Mouse (Mus musculus): ENCODE results near the gene Hoxa7.

Hoxa7 gene

DNA sequence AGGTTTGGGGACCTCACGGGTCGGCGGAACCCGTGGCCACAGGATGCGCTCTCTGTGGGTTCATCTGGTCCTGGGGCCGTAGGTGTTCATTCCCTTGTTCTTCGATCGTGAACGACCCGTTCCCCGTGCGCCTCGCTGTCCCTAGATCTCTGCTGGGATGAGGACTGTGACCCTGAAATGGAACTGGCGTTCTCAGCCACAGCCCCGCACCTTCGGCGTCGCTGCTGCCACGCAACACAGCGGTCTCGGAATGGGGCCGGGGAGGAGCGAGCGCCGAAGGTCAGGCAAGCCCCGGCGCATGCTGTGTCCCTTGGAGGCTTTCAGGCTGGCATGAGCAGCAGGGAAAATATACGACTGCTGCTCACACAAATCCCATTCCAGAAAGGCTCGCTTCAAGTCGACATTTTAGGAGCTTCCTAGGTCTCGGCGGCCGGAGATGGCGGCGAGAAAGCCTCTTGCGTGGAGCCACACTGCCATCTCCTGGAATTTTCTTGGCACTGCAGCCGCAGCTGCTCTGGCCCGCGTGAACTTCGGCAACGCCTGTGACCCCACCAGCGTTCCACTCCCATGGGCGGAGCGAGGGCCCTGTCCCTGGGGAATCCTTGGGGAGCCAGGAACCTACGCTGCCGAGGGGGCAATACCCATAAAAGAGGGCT lies at the start of gene Hoxa7:
Gene Hoxa7, minus strand, starts transcription at position 518 of the 656 bp plus-strand sequence.
- no peak for TF ChIP-seq GATA4 (IDR thresholded peaks at IDR 0.05; ENCODE audit: insufficient replicate concordance, low read length)

DNA sequence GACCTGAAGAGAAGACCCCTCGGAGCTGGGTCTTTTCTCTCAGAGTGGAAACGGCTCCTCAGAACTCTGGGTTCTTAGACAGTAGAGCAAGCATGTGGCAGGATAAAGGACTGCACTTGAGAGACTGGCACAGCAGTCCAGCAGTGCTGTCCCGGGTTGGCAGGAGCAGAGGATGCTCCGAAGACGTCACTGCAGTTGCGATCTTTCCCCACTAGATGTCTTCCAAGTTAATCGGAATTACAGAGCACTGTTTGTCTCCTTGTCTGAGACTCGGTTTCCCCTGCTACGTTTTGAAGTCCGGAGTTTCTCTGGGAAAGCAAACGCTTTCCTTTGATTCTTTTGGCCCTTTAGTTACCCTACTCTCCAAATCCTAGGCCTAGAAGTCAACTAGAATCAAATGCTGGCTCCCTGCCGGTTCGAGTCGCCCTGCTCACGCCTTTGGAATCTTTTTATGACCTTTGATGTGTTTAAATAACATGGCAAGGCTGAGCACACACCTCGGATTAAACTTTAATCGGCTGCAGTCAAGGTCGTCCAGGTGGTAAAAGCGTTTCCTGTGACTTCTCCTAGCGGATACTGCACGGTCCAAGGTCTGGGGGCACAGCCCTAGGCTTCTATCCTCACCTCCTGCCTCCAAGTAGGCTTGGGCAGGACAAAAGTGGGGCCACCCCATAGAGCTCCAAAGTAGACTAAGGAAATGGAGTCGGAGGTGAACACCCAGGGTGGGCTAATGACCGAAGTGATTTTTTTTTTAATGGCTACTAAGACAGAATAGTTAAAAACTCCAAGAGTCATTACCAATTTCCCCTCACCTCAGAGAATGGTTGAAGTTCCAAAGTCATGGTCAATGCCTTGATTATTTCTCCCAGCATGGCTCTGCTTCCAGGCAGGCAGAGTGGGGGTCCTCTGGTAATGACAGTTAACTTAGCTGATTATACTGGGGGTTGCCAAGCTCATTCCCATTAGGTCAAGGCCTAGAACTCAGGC lies 49.1 kb upstream of the Hoxa7 start:
- TF ChIP-seq GATA4 (IDR thresholded peaks at IDR 0.05; ENCODE audit: insufficient replicate concordance, low read length) = no peak

DNA sequence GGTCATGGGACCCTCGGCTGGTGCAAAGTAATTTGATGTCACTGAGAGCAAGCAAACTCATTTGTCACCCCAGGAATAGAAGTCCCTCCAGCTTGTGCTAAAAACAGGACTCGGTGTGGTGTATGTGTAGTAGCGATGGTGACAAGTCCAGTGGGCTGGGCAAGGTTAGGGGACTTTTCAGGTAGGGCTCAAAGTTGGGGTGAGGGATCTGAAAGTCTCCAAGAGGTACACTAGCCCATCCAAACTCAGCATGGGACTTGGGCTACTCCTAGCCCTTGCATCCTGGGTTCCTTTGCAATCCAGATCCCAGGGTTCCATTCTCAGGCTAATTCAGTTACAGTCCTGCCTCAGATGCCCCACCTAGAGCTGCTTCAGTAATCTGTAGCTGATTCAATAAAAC lies 47.1 kb upstream of the Hoxa7 start:
- TF ChIP-seq GATA4 (IDR thresholded peaks at IDR 0.05; ENCODE audit: insufficient replicate concordance, low read length) = no peak

DNA sequence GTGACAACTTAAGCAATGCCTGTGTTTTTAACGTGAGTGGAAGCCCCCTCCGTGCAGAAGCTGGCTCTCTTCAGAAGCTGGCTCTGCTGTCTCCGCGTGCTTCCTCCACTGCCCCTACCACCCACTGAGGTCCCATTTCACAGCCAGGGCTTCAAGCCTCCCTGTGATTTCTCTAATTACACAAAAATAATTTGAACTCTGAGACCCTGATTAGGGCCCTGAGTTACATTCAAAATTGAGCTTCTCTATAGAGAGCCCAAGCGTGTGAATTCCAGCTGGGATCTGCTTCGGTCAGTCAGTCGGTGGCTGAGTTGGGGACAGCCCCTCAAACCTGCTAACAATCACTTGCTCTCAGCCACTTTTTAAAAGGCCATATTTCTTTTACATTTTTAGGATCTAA lies 46.7 kb upstream of the Hoxa7 start:
- no peak for TF ChIP-seq GATA4 (IDR thresholded peaks at IDR 0.05; ENCODE audit: insufficient replicate concordance, low read length)

DNA sequence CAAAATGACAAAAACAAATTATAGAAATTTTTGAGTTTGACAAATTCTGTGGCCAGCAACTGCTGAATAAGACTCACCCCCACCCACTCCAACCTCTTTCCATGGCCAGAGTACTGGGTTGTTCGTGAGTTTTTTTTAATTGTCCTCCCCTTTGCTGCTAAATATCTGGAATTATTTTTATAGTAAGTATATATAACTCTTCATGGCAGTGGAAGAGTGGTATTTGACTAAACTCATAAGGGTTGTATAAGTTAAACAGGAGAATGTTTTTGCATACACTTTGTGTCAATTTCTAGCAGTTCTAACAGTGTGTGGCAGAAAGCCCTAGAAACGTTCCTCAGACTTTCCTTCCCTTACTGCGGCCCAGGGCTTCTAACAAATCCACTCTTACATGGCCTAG lies 46.0 kb upstream of the Hoxa7 start:
- no peak for TF ChIP-seq GATA4 (IDR thresholded peaks at IDR 0.05; ENCODE audit: insufficient replicate concordance, low read length)

DNA sequence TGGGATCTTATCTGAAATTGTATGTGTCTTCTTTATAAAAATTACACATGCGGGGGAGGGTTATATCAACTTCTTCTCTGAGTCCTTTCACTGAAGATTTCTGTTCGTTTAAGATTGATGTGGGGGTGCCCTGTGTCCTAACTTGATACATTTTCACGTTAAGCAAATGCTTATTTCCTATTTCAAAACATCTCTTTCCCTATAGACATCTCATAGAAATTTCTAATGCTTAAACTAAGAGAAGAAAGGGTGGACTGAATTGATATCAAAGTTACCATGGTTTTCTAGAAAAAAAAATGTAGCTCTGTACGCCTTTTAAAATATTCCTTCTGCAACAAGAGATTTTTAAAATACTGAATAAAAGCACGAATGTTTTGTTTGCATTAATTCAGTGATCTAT lies 45.6 kb upstream of the Hoxa7 start:
- TF ChIP-seq GATA4 (IDR thresholded peaks at IDR 0.05; ENCODE audit: insufficient replicate concordance, low read length) = no peak

DNA sequence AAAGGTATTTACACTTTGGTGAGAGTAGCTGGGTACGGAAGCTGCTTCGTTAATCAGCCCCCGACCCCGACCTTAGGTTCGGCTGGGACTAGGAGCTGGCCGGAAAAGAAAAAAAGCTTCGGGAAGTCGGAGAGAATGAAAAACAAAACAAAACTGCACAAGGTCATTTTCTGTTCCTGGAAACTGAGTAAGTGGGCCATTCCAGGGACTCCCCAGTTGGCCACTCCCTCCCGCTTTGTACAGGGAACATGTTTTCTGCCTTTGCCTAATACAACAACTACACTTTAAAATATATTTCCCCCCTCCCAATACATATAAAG lies 45.0 kb upstream of the Hoxa7 start:
- TF ChIP-seq GATA4 (IDR thresholded peaks at IDR 0.05; ENCODE audit: insufficient replicate concordance, low read length) = no peak

DNA sequence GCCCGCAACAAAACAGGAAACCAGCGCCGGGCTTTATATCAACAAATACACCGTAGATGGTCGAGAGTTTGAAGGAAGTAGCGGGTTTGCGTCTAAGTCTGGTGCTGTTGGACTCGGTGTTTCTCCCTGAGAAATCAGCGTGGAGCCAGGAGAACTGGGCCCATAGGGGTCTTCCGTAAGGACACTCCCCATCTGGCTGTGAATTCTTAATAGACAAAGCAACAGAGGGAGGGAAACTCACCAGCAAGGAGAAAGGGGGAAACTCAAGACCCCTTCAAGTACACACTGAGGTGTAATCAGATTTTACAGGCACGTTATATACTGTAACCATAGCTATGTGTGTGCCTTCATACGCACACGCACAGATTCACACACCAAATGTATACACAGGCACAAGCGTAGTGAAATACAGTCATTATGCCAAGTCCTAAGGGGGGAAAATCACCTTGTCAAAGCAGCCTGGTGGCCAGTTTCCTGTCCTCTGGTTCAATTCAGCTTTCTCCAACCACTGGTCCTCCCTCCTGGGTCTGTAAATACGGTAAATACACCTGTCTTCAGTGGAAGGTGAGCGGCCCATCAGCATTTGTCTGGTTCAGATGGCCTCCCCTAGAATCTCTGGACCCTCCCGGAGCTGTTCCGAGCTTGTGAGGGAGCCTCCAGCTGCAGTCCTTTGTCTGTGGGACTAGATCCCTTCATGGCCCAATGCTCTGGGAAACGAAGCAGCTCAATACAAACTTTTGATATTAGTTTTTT lies 44.4 kb upstream of the Hoxa7 start:
- TF ChIP-seq GATA4 (IDR thresholded peaks at IDR 0.05; ENCODE audit: insufficient replicate concordance, low read length) = no peak

DNA sequence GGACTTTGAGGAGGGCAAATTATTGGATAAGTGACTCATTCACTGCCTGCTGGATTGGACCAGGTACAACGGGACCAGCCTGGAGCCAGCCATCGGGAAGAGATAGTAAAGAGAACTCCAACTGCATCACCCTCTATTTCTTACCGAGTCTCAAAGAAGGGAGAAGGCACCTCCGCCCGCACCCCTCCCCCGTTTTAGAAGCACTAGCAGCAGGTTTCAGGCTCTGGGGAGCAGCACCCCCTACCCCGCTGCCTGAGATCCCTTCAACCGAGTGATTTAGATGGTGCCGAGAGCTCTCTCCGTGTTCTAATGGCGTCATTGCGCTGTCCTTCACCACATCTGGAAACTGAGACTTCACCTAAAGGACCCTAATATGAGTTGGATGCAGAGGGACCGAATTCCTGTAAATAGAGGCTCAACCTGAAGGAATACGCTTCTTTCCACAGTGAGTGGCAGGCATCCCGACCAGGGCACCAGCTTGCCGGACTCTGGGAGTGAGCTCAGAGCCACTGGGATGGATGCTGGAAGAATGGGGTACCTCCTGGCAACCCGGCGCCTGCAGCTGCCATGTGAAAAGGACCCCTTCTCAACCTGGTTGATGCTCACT lies 43.8 kb upstream of the Hoxa7 start:
- no peak for TF ChIP-seq GATA4 (IDR thresholded peaks at IDR 0.05; ENCODE audit: insufficient replicate concordance, low read length)

DNA sequence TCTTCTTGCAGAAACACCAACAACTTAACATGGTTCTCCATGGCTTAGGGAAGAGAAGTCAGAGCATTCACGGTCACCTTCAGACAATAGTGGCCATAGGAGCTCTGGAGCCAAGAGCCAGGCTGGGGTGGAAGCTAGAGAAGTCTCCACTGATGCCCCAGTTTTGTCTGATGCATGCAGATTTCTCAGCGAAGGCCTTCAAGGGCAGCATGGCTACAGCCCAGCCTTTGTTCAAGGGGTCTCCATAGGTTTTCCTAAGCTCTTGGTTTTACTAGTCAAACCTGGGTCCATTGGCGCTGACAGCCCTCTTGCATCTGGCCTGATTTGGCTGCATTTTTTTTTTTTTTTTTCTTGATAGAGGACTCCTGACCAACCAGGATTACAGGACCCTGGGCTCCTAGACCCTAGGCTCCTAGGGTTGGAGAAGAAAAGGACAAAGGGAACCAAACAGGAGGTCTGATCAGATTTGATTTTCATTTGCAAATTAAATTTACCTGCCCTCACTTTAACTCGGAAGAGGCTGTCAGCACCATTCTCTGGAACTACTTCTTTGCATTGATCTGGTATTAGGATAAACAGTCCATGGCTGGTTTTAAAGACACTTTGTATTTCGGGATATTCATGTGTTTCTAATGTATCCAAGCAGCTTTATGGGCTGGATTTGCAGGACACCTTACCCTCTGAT lies 42.6 kb upstream of the Hoxa7 start:
- TF ChIP-seq GATA4 (IDR thresholded peaks at IDR 0.05; ENCODE audit: insufficient replicate concordance, low read length) = no peak

DNA sequence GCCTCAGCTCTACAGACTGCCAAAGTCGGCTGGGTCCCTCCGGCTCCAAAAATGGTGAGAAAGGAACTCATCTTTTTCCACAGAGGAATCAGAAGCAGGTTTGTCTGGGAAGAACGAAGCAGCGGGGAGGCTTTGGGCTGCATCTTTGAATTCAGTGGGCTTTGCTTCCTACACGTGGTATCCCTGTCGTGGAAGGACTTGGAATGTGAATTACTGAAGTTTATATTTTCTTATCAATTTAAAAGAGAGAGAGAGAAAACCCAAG lies 41.6 kb upstream of the Hoxa7 start:
- no peak for TF ChIP-seq GATA4 (IDR thresholded peaks at IDR 0.05; ENCODE audit: insufficient replicate concordance, low read length)

DNA sequence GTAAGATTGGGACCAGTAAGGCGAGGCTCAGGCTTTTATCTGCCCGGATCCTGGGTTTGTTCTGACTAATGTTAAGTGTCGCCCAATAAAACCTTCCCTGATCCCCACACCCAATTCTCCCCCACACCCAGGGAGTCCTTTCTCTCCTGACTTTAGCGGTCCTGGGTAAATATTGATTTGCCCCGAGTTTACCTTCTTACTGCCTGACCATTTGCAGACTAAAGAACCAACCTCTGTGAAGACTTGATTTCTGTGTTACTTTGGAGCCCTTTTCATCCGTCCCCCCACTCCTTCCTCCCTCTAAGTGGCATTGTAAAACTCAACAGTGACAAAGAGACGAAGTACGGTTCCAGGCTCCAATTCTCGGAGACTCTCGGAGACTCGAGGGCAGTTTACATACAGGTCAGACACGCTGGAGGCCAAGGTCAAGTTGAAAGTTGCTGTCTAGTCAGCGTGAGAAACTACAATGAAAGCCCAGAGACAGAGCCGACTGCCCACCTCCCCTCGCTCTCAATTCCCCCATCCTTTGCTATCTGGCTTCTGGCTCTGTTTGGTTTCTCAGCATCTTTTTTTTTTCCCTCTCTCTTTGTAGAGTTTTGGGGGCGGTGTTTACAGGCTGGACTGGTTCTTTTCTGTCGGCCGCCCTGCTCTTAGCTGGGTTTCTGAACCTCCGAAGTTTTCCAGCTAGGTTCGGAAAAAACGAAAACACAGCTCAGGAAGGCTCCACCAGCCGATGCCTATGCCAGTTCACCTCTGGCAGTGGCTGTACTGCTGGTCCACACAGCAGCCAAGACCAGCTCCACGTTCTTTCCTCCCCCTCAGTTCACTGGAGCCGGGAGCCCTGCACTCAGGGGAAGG lies 41.0 kb upstream of the Hoxa7 start:
- no peak for TF ChIP-seq GATA4 (IDR thresholded peaks at IDR 0.05; ENCODE audit: insufficient replicate concordance, low read length)

DNA sequence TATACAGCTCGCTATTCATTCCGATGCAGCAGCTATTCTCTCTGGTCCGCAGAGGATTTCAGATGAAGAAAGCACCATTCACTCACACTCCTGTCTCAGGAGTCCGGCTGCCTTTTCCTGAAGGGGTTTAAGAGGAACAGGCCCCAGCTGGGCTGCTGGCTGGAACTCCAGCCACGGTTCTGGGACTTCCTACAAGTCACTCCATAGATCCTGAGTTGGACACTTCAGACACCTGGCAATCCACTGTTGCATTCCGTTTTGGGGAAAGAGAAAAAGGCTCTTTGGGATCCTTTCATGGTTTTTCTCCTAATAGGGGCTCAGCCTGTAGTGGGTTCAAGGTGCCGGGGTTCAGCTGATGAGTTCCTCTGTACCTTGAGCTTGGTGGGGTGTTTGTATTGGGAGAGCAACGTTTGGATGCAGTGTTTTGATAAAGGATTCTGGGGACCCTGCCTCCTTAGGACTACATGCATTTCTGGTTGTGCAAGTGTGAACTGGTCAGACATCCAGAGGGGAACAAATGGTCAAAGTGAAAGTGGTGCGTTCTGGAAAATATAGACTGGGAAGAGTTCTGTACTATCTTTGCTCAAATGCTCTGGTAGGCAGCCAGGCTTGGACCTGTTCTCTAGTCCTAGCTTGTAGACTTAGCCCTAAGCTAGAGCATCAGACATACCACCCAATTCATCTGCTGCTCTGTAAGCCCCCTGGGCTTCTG lies 40.3 kb upstream of the Hoxa7 start:
- TF ChIP-seq GATA4 (IDR thresholded peaks at IDR 0.05; ENCODE audit: insufficient replicate concordance, low read length) = no peak
